Mouse (Mus musculus) forebrain, postnatal 0 days (tissue): ENCODE results near the gene Rabggta. TPM values are rescaled to one million over a fixed set of nuclear protein-coding genes. Genes with fewer than 3 reads are reported as not detected.

Experiments
- ATAC-seq: fragments of 200-750 bp; cut with Nextera tagmentation; 2 replicates; pipeline ENCODE4 v1.8.0; 2017; ENCODE audit warnings: mild to moderate bottlenecking, moderate library complexity
- DNase-seq: peaks from one replicate; pipeline ENCODE4 v3.0.0-alpha.2; 2015
- H3K27ac ChIP-seq: fragments of 300-500 bp; sonication (generic); 2 replicates; pipeline ENCODE4 v1.5.1; 2014; ENCODE audit warnings: low read depth, mild to moderate bottlenecking, antibody characterized with exemption, low read length, moderate library complexity, mixed read lengths
- H3K27me3 ChIP-seq: fragments of 300-500 bp; sonication (generic); 2 replicates; pipeline ENCODE4 v1.6.1; 2014; ENCODE audit warnings: mild to moderate bottlenecking, low read length, mixed read lengths; ENCODE audit not compliant: insufficient read depth
- H3K36me3 ChIP-seq: fragments of 300-500 bp; sonication (generic); 2 replicates; pipeline ENCODE4 v1.6.1; 2014; ENCODE audit warnings: mild to moderate bottlenecking, moderate library complexity; ENCODE audit not compliant: insufficient read depth
- H3K4me1 ChIP-seq: fragments of 300-500 bp; sonication (generic); 2 replicates; pipeline ENCODE4 v1.6.1; 2014; ENCODE audit warnings: antibody characterized with exemption; ENCODE audit not compliant: insufficient read depth
- H3K4me2 ChIP-seq: fragments of 300-500 bp; sonication (generic); 2 replicates; pipeline ENCODE4 v1.6.1; 2014; ENCODE audit warnings: low read depth, mild to moderate bottlenecking, moderate library complexity
- H3K4me3 ChIP-seq: fragments of 300-500 bp; sonication (generic); 2 replicates; pipeline ENCODE4 v1.5.1; 2014; ENCODE audit warnings: low read depth, low read length, mixed read lengths
- H3K9ac ChIP-seq: fragments of 300-500 bp; sonication (generic); 2 replicates; pipeline ENCODE4 v1.6.1; 2014; ENCODE audit warnings: mild to moderate bottlenecking
- H3K9me3 ChIP-seq: fragments of 300-500 bp; sonication (generic); 2 replicates; pipeline ENCODE4 v1.6.1; 2016; ENCODE audit warnings: low read length
- CTCF ChIP-seq: sonication (generic); IDR thresholded peaks from 2 replicates; pipeline ENCODE4 v1.5.1; 2016; ENCODE audit warnings: antibody characterized with exemption, control low read depth, low read depth
- WGBS: fragments of 180-500 bp; shearing (Covaris S2); extraction: QIAGEN DNeasy Blood & Tissue Kit; methylation state at CpG from one replicate; pipeline ENCODE4 v1.1.7; 2014; 5-methylcytosine and 5-hydroxymethylcytosine counted together
- polyA plus RNA-seq: library from polyadenylated mRNA; unstranded; fragments of >200 nt; fragmentation: Nextera tagmentation; extraction: Ambion mirVana; gene quantifications from 2 replicates; pipeline ENCODE4 v1.2.1, GENCODE M21; 2015
- total RNA-seq: library from RNA; depleted of rRNA; stranded (reverse); fragments of >200 nt; gene quantifications from 2 replicates; pipeline ENCODE4 v1.2.3, GENCODE M21; 2014

Rabggta gene
- total and polyA plus RNA-seq, 2 experiments from 2014 or later = 56.9 to 72.8 TPM

DNA sequence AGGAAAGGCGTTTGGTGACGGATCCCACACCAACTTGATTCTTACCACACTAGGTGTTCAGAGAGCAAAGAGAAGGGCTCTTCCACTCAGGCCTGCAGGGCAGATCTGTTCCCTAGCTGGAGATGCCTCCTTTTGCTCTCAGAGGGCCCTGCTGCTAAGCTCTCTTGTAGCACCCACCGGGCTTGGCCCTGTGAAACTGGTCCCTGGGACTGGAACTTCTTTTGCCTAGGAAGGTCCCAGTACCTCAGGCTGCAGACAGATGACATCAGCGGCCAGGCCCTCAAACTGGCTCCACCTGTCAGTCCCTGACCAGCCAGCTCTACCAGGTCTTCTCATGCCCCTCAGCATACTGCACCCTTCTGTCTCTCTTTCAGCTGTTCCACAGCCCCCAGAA is 8.3 kb downstream of the Rabggta start, which contains the start of gene Tgm1:
Gene Tgm1, minus strand, starts transcription at position 198 of the 394 bp plus-strand sequence.
- ATAC-seq = no peak
- Histone ChIP-seq H3K27me3 (peaks cover 6% of the 10 kb centered on the region; the same call in 1 of the 2 replicates), H3K4me1 (no peaks in the 10 kb centered on the region), H3K36me3 (peaks cover 24% of the 10 kb centered on the region), H3K9ac (no peak within 1 kb of the TSS), H3K4me2 (no peak within 1 kb of the TSS), H3K9me3 (no peaks in the 10 kb centered on the region), H3K4me3 (no peak within 1 kb of the TSS), H3K27ac (no peak within 1 kb of the TSS)
- no peak for TF ChIP-seq CTCF
- WGBS = 37% methylated on average over 4 of the region's 4 CpGs
- DNase-seq = no peak

DNA sequence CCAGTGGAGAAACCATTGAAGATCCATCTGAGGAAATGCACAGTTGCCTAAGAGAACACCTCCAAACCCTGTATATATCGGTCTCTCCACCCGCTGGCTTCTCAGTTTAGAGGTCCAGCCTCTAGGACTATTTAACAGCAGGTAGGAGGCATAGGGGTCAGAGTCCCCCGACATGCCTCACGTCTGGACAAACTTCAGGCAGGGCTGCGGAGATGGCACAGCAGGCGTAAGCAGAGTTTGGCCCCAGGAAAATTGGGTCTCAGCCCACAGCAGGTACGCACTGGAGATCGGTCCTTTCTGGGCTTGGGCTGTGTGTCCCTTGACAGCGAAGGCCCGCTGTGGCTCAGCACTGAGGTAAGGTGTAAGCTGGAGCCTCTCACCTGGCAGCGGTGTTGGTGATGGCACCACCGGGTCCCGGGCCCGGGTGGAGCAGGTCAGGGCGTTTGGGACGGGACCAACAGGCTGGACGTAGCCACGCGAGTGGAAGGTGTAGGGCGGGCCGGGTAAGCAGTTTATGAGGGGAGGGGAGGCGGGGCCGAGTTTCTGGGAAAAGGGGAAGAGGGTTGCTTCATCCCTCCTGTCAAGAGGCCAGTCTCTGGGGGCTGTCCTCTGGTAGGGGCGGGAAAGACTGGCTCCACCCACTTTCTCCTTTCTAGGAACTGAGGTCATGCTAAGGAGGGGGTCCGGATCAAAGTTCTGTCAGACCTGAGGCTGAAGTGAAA is 8.9 kb downstream of the Rabggta start:
- H3K9me3 ChIP-seq = no peaks in the 10 kb centered on the region
- no peak overlapping the region for H3K9ac ChIP-seq
- TF ChIP-seq CTCF = no peak
- 14% methylated on average over 24 of the region's 25 CpGs for WGBS
- peaks cover 6% of the 10 kb centered on the region; the same call in 1 of the 2 replicates for H3K27me3 ChIP-seq
- ATAC-seq = no peak
- no peaks in the 10 kb centered on the region for H3K4me1 ChIP-seq
- no peak overlapping the region for H3K4me2 ChIP-seq
- no peak overlapping the region for H3K4me3 ChIP-seq
- no peak overlapping the region for H3K27ac ChIP-seq
- no peak for DNase-seq
- H3K36me3 ChIP-seq = peaks cover 19% of the 10 kb centered on the region

GRCm38 (mm10) chr14:55711786-55712185 is 10.3 kb downstream of the Rabggta start:
- Histone ChIP-seq H3K9ac (no peak overlapping the region), H3K27me3 (peaks cover 6% of the 10 kb centered on the region; the same call in 1 of the 2 replicates), H3K4me1 (no peaks in the 10 kb centered on the region), H3K4me2 (no peak overlapping the region), H3K4me3 (no peak overlapping the region), H3K36me3 (peaks cover 8% of the 10 kb centered on the region), H3K27ac (no peak overlapping the region), H3K9me3 (no peaks in the 10 kb centered on the region)
- TF ChIP-seq CTCF = no peak
- no peak for DNase-seq
- no peak for ATAC-seq
- 85% methylated on average over 7 of the region's 7 CpGs for WGBS

DNA sequence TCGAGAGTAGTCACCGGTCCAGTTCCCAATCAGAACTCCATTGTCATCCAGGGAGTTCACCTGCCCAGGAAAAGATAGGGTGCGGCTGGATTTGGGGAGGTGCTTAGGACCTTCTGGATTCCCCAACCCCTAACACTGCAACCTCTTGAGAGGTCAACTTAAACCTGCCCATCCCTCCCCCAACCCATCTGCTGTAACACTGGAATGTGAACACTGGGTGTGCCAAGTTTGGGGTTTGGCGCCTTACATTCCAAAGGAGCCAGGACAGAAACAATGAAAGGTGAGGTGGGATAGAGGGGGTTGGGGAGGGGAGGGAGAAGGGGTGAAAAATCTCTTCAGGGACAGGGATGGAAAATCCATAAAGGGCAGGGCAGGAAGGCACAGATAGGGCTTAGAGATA is 12.6 kb downstream of the Rabggta start:
- Histone ChIP-seq H3K9me3 (no peaks in the 10 kb centered on the region), H3K4me3 (no peak overlapping the region), H3K9ac (no peak overlapping the region), H3K4me2 (no peak overlapping the region), H3K4me1 (no peaks in the 10 kb centered on the region), H3K27me3 (peaks cover 6% of the 10 kb centered on the region; the same call in 1 of the 2 replicates), H3K27ac (no peak overlapping the region), H3K36me3 (no peaks in the 10 kb centered on the region)
- 84% methylated on average over 4 of the region's 4 CpGs for WGBS
- ATAC-seq (no peak), DNase-seq (no peak)
- no peak for TF ChIP-seq CTCF

DNA sequence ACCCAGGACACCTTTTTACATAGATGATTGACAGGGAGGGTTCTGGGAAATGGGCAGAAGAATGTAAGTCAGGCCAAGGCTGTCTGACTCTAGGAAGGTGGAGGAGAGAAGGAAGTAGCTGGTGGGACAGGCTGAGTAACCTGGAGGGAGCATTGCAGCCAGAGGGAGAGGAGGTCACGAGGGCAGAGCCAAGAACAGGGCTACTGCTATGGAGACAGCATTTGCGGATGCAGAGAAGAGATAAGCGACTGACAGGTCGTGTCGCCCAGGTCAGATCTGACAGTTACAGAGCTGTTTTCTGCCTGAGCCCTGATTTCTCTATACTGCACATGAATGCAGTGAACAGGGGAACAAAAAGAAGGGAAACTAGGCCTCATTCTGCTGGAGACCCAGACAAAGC is 14.7 kb downstream of the Rabggta start:
- no peak for TF ChIP-seq CTCF
- ATAC-seq = no peak
- Histone ChIP-seq H3K9ac (no peak overlapping the region), H3K27ac (no peak overlapping the region), H3K4me3 (no peak overlapping the region), H3K36me3 (no peaks in the 10 kb centered on the region), H3K4me2 (no peak overlapping the region), H3K27me3 (no peaks in the 10 kb centered on the region), H3K9me3 (no peaks in the 10 kb centered on the region), H3K4me1 (no peaks in the 10 kb centered on the region)
- DNase-seq = no peak
- 86% methylated on average over 5 of the region's 5 CpGs for WGBS

GRCm38 (mm10) chr14:55706051-55706600 is 15.9 kb downstream of the Rabggta start:
- Histone ChIP-seq H3K36me3 (no peaks in the 10 kb centered on the region), H3K4me3 (no peak overlapping the region), H3K4me1 (no peaks in the 10 kb centered on the region), H3K9me3 (no peaks in the 10 kb centered on the region), H3K27me3 (no peaks in the 10 kb centered on the region), H3K9ac (no peak overlapping the region), H3K27ac (no peak overlapping the region), H3K4me2 (no peak overlapping the region)
- no peak for ATAC-seq
- TF ChIP-seq CTCF = no peak
- 91% methylated on average over 8 of the region's 8 CpGs for whole genome bisulfite sequencing
- no peak for DNase-seq

DNA sequence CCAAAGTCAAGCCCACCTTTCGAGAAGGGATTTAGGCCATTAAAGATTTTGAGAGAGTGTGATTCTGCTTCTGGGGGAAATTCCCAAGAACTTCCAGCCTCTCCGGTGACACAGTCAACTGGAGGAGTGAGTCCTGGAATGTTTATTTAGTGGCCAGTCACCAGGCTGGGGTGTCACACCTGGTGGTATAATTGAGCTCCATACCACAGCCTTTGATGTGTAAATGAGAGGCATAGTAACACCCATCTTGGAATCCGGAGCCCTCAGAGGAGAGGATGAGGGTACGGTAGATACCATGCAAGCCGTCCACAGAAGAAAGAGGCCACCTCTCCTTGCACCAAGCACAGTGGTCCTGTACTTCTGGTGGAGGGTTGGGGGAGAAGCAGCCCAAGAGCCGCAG is 19.3 kb downstream of the Rabggta start:
- Histone ChIP-seq H3K4me3 (no peak overlapping the region), H3K9ac (no peak overlapping the region), H3K9me3 (no peaks in the 10 kb centered on the region), H3K27me3 (no peaks in the 10 kb centered on the region), H3K4me1 (no peaks in the 10 kb centered on the region), H3K4me2 (no peak overlapping the region), H3K36me3 (no peaks in the 10 kb centered on the region), H3K27ac (no peak overlapping the region)
- DNase-seq (no peak), ATAC-seq (no peak)
- 67% methylated on average over 6 of the region's 6 CpGs for WGBS
- TF ChIP-seq CTCF = no peak
